Mouse (Mus musculus) brain, adult 2 months (tissue): ENCODE measurements at regions not wholly inside any gene's neighbourhood (a gene's known extent, or its start where the extent isn't known, plus 50 kb on each side); places are given as distances from the start of the nearest gene placed in this dataset.

ENCODE experiments used
- DNase-seq: peaks from one replicate; pipeline ENCODE4 v3.0.0; 2011; ENCODE audit warnings: low read depth, low spot score

DNA sequence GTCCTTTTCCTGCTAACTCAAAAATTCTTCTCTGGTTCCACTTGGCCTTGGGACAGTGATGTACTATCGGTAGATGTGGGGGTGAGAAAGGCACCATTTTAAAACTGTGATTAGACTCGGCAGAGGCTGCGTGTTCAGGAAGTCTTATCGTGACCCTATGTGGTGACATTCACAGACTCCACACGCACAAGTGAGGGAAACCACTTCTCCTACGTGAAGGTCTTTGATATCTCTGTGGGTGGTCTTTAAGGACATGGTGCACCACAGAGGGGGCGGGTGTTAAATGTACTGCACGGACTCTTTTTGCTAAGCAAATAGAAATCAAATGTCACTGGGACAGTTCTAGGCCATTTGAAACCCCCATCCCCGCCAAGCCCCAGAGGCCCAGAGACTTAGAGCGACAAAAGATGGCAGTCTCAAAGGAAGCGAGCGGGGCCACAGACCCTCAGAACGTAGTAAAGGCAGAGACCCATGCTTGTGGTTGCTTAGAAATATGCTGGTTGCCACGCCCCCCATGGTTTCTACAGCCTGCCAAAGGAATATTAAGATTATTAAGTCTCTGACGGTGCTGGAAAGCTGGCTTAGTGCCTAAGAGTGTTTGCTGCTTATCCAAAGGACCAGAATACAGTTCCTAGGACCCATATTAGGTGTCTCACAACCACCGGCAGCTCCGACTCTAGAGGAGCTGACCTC is 73.6 kb upstream of the Slc45a1 start:
- DNase-seq, result no peak

DNA sequence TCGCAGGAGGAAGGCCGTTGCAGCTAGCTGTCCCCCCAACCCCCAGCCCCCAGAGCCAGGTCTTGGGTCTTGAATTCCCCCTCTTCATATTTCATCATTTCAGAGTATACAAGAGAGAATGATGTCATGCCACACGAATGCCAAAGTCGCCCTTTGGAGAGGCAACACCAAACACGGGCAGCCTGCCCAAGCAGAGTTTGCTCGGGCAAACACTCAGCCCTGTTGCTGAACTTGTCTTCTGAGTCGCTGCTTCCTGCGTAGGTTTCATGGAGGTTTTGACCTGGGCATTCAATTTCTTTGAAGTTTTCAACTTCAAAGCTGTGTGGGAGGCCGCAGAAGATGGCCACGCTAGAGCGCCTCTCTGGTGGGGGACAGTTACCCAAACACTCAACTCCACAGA is 72.8 kb upstream of the Slc45a1 start:
- no peak for DNase-seq

DNA sequence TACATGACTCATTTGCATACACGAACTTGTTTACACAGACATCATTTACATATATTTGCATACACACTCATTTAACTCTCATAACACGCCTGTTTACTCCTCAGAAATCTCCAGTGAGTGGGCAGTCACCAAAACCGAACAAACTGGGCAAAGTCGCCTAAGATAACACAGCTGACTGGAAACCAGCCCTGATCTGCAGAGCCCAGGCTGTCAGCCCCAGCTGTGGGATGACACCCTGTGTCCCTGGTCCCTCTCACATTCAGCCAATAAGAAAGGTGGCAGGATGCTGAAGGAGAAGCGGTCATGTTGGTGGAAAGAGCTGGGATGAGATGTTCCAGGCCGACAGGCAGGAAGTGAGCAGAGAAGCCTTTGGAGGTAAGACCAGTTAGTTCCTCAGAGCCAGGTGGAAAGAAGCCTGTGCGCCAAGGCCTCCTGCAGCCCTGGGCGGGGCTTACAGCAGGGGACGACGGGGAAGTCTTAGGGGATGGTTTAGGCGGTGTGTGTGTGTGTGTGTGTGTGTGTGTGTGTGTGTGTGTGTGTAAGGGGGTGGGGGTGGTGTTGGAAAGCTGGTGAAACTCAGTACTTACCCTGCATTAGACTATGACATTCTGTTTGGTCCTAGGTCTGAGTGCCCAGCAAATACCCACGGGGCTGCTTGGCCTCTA is 69.8 kb upstream of the Slc45a1 start:
- DNase-seq, result no peak

DNA sequence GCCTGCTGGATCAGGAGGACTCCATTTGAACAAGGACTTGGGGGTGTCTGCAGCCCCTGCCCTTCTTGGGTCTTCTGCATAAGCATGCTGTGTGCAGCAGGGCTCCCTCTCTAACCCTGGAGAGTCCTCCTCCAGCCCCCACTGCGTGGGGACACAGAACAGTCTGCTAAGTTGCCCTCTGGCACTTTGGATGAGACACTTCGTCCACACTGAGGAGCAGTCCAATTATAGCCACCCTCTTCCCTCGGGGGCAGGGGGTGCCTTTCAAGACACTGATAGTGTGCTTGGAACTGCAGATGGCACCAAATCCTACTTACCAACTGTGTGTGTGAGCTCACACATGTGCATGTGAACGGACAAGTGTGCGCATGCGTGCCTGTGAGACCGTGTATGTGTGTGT is 65.9 kb upstream of the Slc45a1 start:
- no peak for DNase-seq

DNA sequence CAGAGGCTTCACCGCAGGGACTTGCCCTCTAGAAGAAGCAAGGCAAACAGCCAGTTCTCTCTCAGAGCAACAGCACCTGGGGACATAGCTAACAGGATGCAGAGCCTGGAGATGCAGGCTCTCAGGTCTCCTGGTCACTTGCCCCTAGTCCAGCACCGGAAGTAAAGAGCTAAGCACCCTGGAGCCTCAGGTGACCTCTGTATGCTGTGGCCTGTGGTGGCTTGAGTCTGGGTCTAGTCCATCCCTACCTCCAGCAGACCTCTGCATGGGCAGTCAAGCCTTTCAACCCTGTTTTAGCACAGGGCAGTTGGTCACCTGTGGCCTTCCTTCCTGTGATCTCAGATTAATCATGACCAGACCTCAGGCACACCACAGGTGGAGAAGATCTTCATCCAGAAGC is 63.1 kb upstream of the Slc45a1 start:
- DNase-seq, result no peak

DNA sequence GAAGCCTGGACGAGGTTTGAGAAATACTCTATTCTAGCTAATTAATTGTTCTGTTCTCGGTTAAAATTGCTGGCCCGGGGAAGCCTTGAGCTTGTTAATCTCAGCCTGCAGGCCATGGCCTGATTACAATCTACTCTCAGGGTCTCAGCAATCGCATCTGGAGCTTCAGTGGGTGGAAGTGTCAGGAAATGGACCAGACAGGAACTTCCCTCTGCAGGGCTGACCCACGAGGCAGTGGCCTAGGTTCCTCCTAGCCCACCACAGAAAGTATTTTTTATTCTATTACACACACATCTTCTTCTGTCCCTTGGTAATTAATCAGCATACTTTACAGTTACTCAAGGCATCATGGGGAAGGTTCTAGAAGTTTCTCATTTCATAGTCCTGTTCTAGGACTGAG is 61.3 kb upstream of the Slc45a1 start:
- DNase-seq, result peak; percentile 35

DNA sequence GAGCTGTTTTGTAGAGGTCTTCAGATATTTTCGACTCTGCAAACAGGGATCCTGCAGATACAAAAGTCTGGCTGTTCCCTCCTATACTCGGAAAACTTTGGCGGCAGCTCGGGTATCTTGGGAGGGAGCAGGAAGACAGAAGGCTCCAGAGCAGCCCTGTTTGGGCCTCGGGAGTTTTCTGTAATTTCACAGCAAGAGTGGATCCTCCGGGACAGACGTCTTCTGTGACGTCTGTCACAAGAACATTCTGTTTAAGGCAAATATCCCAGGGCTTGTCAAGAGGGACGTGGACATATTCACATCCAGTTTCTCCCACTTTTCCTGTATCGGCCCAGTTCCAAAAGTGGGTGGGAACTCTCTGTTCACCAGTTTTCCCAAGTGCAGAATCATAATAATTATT is 60.9 kb upstream of the Slc45a1 start:
- peak; percentile 31 for DNase-seq

DNA sequence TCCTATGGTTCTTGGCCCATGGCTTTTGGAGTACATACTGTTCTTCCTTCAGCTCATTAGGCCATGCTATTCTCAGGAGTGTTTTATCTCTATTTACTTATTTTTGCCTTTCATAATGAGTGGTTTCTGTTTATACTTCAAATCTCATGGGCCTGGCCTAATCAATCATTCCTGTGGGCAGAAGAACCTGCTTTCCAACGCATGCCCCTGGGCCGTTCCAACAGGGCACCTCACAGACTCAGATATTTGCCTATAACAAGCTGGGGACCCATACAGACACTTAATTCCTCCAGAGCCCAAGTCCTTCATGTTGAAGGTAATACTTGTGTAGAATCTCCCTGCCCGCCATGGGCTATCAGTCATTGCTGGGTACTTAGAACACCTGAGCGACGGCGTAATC is 59.7 kb upstream of the Slc45a1 start:
- DNase-seq, result no peak

DNA sequence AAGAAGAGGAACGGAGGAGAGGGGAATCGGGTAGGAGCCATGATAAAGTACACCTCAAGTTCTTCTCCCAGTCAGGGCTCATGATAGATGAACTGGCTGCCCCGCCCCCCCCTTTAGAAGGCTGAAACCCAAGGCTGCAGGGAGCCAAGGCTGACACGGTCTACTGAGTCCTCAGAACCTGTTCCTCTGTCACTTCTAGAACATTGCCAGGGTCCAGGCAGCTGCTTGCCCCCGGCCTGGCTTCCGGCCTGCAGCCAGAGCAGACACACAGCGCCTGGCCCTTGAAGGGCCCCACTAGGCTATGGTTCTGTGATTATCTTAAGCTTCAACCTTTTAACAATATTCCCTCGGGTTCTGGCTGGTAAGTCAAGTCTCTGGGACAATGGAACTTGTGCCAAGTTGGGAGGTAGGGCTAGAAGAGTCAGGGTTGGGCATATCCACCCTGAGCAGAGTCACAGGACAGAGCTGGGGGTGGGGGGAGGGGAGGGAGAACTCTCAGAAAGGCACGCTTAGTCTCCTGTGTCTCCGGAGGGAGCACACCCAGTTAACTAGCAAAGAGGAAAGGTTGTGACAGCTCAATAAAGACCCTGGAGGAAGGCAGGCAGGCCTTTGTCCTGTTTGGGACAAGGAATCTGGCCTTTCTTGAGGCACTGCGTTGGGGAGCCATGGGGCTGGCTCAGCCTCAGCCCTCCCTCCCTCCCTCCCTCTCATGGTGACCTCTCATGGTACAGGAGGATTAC is 57.6 kb upstream of the Slc45a1 start:
- no peak for DNase-seq

DNA sequence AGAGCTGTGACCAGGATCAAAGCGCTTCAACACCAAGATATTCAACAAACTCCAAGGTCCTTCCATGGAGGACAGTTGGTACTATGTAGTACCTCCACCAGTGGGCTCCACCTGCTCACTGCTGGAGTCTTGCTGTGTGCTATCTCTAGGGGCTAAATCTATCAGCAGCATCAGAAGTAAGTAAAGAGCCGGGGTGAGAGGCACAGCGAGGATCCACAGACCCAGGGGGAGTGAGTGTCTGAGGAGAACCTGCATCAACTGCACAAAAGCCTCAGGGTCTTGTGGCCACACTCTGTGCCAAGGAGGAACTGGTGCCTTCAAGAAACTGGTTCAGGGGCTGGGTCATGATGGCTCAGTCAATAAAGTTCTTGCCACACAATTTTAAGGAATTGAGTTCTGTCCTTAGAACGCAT is 56.6 kb upstream of the Slc45a1 start:
- no peak for DNase-seq

DNA sequence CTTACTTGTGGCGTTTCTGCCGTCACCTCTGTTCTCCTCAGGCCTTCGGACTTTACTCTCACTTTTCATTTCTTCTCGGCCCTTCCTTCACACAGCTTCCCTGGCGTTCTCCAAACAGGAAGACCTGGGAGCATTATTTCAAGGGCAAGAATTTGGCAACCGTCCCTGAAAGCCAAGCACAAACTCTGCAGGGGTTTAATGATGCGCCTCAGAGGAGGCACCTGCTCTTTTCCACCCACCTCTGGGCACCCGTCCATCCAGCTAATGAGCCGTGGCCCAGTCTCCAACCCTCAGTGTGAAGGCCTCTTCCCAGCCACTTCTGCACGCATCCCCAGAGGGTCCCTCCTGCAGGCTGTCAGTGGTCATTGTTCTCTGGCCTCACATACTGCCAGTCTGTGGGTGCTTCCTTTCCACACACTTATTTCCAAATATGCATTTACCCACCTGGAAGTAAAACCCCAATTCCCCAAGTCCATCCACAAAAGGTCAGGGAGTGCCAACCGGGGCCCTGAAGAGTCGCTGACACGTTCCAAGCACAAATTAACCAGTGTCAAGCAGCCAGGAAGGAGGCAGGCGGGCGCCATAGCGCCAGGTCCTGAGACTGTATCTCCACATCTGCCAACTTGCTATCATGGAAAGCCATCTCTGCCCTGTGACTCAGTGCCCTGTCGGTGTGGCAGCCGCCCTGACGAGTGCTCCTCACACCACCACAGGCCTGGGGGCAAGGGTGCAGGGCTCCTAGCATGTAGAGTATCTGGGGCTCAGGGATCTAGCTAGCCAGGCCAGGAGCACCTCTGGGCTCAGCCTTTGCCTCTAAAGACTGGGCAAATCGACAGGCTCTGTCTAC is 56.0 kb upstream of the Slc45a1 start:
- DNase-seq, result peak; percentile 48

DNA sequence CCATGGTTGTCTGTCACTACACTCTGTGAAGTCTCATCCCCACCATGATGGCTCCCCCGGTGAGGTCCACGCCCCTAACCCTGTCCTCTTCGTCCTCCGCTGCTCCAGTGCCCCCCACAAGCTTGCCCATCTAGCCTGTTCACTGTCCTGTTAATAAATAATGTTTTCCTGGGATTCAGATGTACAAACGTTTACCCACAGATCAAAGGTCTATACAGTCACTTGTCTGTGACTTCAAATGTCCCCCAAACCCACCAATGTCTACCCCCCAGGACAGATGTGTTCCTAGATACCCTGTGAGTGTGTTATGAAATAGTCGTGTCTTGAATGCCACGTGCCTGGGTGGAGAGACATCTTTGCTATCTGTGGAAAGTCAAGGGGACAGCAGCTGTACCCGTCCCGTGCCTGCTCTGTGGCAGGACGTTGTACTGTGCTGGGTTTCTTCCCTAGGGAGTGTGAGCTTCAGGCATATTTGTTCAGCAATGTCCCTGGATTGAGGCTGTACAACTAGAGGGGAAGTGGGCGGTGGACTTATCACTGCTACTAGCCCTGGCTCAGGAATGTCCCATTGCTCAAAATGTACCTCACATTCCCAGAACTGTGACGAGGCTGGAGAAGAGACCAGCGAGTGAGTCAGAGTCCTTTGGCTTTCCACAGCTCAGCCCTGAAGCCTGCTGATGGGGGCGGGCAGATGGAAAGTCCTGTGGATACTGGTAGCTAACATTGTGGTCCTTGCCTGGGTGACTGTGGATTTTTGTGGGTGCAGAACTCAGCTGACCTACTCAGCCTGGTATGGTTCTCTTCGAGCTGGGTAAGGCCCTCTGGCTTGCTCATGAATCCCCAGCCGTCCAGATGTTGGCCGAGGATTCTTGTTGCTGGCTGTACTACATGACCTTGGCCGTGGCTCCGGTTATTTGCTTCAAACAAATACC is 55.1 kb upstream of the Slc45a1 start:
- DNase-seq, result peak; percentile 35

DNA sequence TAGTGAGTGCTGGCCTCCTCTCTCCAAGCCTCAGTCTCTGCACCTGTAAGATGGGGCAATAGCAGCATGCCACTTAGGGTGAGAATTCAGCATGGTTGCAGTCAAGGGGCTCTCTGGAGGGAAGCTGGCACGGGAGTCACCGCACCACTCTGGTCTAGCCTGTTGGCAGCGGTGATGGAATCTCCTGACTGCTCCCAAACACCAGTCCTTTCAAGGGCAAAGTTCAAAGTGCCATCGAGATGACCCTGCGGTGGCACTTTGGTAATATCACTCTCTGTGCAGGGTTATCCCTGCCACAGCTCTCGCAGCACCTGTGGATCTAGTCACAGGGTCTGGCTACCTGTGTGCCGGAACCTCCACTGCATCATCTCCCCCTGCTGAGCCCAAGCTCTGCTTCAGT is 54.3 kb upstream of the Slc45a1 start:
- DNase-seq, result no peak

DNA sequence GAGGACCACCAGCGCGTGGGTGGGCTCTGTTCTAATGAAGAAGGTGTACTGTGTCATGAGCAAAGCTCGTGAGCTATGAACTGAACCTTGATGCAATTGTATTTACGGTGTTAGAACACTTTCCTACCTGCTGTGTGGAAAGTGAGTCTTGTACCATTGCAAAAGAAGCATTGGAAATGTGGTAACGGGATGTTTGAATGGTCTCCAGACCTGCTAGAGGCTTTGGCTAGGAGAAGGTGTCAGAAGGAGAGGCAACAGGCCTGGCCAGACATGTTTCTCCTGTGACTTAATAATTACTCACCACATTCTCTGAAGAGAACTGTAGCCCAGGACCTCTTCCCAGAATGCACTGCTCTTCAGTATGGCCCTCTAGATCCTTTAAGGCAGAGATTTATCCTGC is 51.3 kb upstream of the Slc45a1 start:
- DNase-seq, result no peak
